Mouse (Mus musculus): Measurements from ENCODE around the gene Lmntd1. TPM values are rescaled to one million over a fixed set of nuclear protein-coding genes. Genes with fewer than 3 reads are reported as not detected.

The Lmntd1 gene
- polyA plus RNA-seq, 1 experiment from 2014 or later = 0.83 TPM

GRCm38 (mm10) chr6:145634454-145634853 is 20.3 kb upstream of the Lmntd1 start:
- Histone ChIP-seq H3K9ac (replicated peaks) (no peak overlapping the region), H3K4me2 (replicated peaks) (no peak overlapping the region), H3K9me3 (no peaks in the 10 kb centered on the region), H3K36me3 (no peaks in the 10 kb centered on the region), H3K27ac (replicated peaks) (no peak overlapping the region), H3K4me1 (no peaks in the 10 kb centered on the region), H3K4me3 (no peak overlapping the region), H3K27me3 (no peaks in the 10 kb centered on the region)
- no peak for ATAC-seq (replicated peaks)
- 85% methylated on average over 2 of the region's 2 CpGs for WGBS

- no peak for ATAC-seq (replicated peaks)
- no peaks in the 10 kb centered on the region for H3K27me3 ChIP-seq
- H3K36me3 ChIP-seq = no peaks in the 10 kb centered on the region
- no peak overlapping the region for H3K4me2 ChIP-seq (replicated peaks)
- 59% methylated on average over 6 of the region's 6 CpGs for WGBS
- H3K4me1 ChIP-seq = no peaks in the 10 kb centered on the region
- H3K9ac ChIP-seq (replicated peaks) = no peak overlapping the region
- no peaks in the 10 kb centered on the region for H3K9me3 ChIP-seq
- H3K27ac ChIP-seq (replicated peaks) = no peak overlapping the region
- H3K4me3 ChIP-seq = no peak overlapping the region
Measured at GRCm38 (mm10) chr6:145630269-145630668, 16.1 kb upstream of the Lmntd1 start.

DNA sequence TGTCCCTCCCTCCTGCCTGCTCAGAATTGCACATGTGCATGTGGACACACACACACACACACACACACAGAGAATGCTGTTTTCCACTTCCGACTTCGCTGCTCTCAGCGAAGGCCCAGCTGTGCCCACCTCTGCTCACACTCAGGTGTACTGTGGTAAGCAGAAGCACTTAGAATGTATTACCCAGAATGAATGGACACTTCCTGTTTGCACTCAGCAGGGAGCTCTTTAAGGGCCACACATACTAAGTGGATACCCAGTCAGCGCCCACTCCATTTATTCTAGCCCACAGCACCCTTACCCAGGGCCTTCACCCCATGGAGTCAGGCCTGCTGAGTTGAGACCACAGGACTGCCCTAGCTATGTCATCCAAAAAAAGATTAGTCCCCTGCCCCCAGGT is 9.0 kb upstream of the Lmntd1 start:
- no peak overlapping the region for H3K9ac ChIP-seq (replicated peaks)
- H3K4me3 ChIP-seq = no peak overlapping the region
- no peaks in the 10 kb centered on the region for H3K36me3 ChIP-seq
- no peak overlapping the region for H3K4me2 ChIP-seq (replicated peaks)
- 88% methylated on average over 4 of the region's 4 CpGs for whole genome bisulfite sequencing
- no peaks in the 10 kb centered on the region for H3K27me3 ChIP-seq
- no peaks in the 10 kb centered on the region for H3K9me3 ChIP-seq
- no peaks in the 10 kb centered on the region for H3K4me1 ChIP-seq
- no peak for ATAC-seq (replicated peaks)
- H3K27ac ChIP-seq (replicated peaks) = no peak overlapping the region

GRCm38 (mm10) chr6:145616402-145617229 is 2.5 kb upstream of the Lmntd1 start:
- no peaks in the 10 kb centered on the region for H3K27me3 ChIP-seq
- no peaks in the 10 kb centered on the region for H3K9me3 ChIP-seq
- ATAC-seq (replicated peaks) = no peak
- H3K9ac ChIP-seq (replicated peaks) = no peak overlapping the region
- no peak overlapping the region for H3K4me3 ChIP-seq
- no peaks in the 10 kb centered on the region for H3K4me1 ChIP-seq
- 89% methylated on average over 5 of the region's 5 CpGs for WGBS
- no peaks in the 10 kb centered on the region for H3K36me3 ChIP-seq
- no peak overlapping the region for H3K4me2 ChIP-seq (replicated peaks)
- no peak overlapping the region for H3K27ac ChIP-seq (replicated peaks)

DNA sequence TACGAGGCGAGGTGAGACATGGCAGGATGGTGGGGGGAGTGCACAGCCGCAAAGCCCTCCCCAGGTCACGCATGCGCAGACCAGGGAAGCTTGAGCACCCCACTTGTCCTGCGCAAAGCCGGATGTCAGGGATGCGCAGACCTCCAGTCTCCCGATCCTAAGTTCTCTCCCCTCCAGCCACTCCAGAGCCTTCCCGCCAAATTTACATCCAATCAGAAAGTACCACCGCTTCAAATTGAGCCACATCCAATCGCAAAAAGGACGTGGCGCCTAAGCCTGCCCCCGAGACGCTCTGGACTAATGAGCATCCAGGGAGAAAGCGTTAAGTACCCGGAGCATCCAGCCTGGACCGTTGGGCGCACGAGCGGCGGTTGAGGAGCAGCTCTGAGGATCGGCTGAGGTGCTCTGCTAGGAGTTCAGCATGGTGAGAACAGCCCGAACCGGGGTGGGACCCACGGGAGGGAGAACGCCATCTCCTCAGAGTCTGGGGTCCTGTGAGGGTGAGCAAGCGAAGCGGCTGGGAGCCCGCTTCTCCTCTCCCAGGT is 1.6 kb upstream of the Lmntd1 start, which contains the start of gene Tuba3b:
Gene Tuba3b, plus strand, starts transcription at position 92 of the 545 bp plus-strand sequence.
- H3K4me3 ChIP-seq = no peak within 1 kb of the TSS
- no peaks in the 10 kb centered on the region for H3K36me3 ChIP-seq
- H3K4me1 ChIP-seq = no peaks in the 10 kb centered on the region
- no peak within 1 kb of the TSS for H3K27ac ChIP-seq (replicated peaks)
- no peaks in the 10 kb centered on the region for H3K27me3 ChIP-seq
- no peak within 1 kb of the TSS for H3K4me2 ChIP-seq (replicated peaks)
- ATAC-seq (replicated peaks) = no peak
- H3K9ac ChIP-seq (replicated peaks) = no peak within 1 kb of the TSS
- no peaks in the 10 kb centered on the region for H3K9me3 ChIP-seq
- 97% methylated on average over 31 of the region's 31 CpGs for WGBS

GRCm38 (mm10) chr6:145612611-145613010 is 1.5 kb downstream of the Lmntd1 start:
- Histone ChIP-seq H3K4me2 (replicated peaks) (no peak overlapping the region), H3K27ac (replicated peaks) (no peak overlapping the region), H3K27me3 (no peaks in the 10 kb centered on the region), H3K9me3 (no peaks in the 10 kb centered on the region), H3K36me3 (no peaks in the 10 kb centered on the region), H3K4me1 (no peaks in the 10 kb centered on the region), H3K9ac (replicated peaks) (no peak overlapping the region), H3K4me3 (no peak overlapping the region)
- WGBS = 83% methylated on average over 3 of the region's 3 CpGs
- ATAC-seq (replicated peaks) = no peak

DNA sequence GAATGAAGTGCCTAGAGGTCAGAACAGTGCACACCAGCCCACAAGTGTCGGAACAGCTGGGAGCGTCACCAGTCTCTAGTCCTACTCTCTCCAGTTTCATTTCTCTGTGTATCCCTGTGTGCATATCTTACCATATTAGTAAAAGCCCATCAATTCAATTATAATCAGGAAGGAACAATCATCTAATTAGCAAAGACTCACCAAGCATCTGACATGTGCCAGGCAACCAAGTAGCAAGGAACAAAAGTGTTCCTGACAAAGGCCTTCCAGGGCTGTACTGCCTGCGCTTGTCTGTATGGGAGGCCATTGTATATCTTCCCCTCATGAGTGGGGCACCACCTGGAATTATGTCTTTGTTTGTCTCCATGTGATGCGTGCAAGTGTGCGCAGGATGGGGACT is 3.2 kb downstream of the Lmntd1 start:
- Histone ChIP-seq H3K4me3 (no peak overlapping the region), H3K9me3 (no peaks in the 10 kb centered on the region), H3K4me1 (no peaks in the 10 kb centered on the region), H3K27ac (replicated peaks) (no peak overlapping the region), H3K9ac (replicated peaks) (no peak overlapping the region), H3K27me3 (no peaks in the 10 kb centered on the region), H3K36me3 (no peaks in the 10 kb centered on the region), H3K4me2 (replicated peaks) (no peak overlapping the region)
- WGBS = 66% methylated on average over 5 of the region's 5 CpGs
- no peak for ATAC-seq (replicated peaks)

DNA sequence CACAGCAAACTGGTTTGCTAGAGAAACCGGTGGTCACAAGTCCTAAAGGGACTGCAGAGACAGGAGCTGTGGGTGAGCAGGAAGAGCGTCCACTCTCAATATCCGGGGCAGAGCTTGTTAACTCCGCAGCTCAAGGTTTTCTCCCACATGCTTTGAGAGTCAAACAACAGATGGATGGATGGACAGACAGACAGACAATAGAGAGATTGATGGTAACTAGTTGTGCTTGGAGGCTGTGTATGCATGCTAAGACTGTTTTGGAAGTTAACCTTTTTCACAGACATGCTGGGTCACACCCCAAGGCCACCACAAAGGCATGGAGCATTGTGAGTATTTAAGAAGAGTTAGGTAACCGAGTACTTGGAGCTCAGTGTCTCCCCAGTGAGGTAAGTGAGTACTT is 5.4 kb downstream of the Lmntd1 start:
- Histone ChIP-seq H3K4me2 (replicated peaks) (no peak overlapping the region), H3K36me3 (no peaks in the 10 kb centered on the region), H3K9me3 (no peaks in the 10 kb centered on the region), H3K4me3 (no peak overlapping the region), H3K27me3 (no peaks in the 10 kb centered on the region), H3K4me1 (0 out of 2 replicates have a peak, but pooled peaks cover 2% of the 10 kb centered on the region), H3K9ac (replicated peaks) (no peak overlapping the region), H3K27ac (replicated peaks) (no peak overlapping the region)
- 88% methylated on average over 5 of the region's 5 CpGs for WGBS
- ATAC-seq (replicated peaks) = no peak

DNA sequence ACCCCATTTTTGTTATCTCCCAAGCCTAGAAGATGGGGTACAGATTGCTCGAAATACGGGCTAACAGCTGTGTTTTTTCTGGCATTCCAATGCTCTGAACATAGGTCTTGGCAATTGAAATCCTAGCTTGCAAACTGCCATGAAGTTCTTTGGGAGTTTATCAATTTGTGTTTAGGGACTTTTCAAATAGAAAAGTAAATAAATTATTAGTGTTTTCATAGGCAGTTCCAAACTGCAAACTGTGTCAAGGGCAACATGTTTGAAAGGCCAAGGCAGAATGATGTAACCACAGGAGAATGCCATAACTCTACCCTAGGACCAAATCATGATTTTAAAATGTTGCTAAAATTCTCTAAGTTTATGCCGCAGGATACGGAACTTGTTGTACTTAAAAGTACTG is 6.4 kb downstream of the Lmntd1 start:
- 90% methylated on average over 4 of the region's 4 CpGs for WGBS
- Histone ChIP-seq H3K9ac (replicated peaks) (no peak overlapping the region), H3K27ac (replicated peaks) (no peak overlapping the region)

GRCm38 (mm10) chr6:145605203-145605602 is 8.9 kb downstream of the Lmntd1 start:
- ATAC-seq (replicated peaks) = no peak
- Histone ChIP-seq H3K36me3 (no peaks in the 10 kb centered on the region), H3K27ac (replicated peaks) (no peak overlapping the region), H3K4me1 (0 out of 2 replicates have a peak, but pooled peaks cover 2% of the 10 kb centered on the region), H3K9me3 (no peaks in the 10 kb centered on the region), H3K9ac (replicated peaks) (no peak overlapping the region), H3K4me2 (replicated peaks) (no peak overlapping the region), H3K4me3 (no peak overlapping the region), H3K27me3 (no peaks in the 10 kb centered on the region)
- 34% methylated on average over 3 of the region's 3 CpGs for WGBS

More for the DNA sequence above, 6.4 kb downstream of the Lmntd1 start:
- no peaks in the 10 kb centered on the region for H3K9me3 ChIP-seq
- H3K36me3 ChIP-seq = no peaks in the 10 kb centered on the region
- 0 out of 2 replicates have a peak, but pooled peaks cover 2% of the 10 kb centered on the region for H3K4me1 ChIP-seq
- no peak overlapping the region for H3K4me2 ChIP-seq (replicated peaks)
- no peaks in the 10 kb centered on the region for H3K27me3 ChIP-seq
- no peak overlapping the region for H3K4me3 ChIP-seq
- ATAC-seq (replicated peaks) = no peak

DNA sequence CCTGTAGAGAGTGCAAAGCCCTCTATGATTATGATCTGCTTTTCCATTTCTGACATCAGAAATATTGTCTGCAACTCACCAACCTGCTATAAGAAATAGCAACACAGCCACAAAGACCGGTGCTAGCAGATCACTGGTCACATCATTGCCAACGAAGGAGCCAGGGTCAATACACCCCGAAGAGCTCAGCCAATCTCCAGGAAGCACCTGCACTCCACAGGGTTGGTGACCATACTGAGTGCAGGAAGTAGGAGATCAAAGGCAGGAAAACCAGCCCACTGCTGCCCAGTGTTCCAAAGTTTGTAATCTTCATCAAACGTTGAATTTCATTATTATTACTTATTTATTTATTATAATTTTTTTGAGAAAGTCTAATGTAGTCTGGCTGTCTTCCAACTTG is 9.5 kb downstream of the Lmntd1 start:
- Histone ChIP-seq H3K36me3 (no peaks in the 10 kb centered on the region), H3K27ac (replicated peaks) (peak overlapping the region; percentile 29; the same call in 1 of the 2 replicates), H3K9ac (replicated peaks) (no peak overlapping the region), H3K4me1 (0 out of 2 replicates have a peak, but pooled peaks cover 2% of the 10 kb centered on the region), H3K9me3 (no peaks in the 10 kb centered on the region), H3K27me3 (no peaks in the 10 kb centered on the region), H3K4me2 (replicated peaks) (no peak overlapping the region), H3K4me3 (no peak overlapping the region)
- ATAC-seq (replicated peaks) = no peak
- 84% methylated on average over 4 of the region's 4 CpGs for WGBS

GRCm38 (mm10) chr6:145604126-145604525 is 10.0 kb downstream of the Lmntd1 start:
- H3K27ac ChIP-seq (replicated peaks) = peak overlapping the region; percentile 29; the same call in 1 of the 2 replicates
- 9% methylated on average over 2 of the region's 2 CpGs for WGBS
- H3K36me3 ChIP-seq = no peaks in the 10 kb centered on the region
- no peaks in the 10 kb centered on the region for H3K27me3 ChIP-seq
- no peaks in the 10 kb centered on the region for H3K9me3 ChIP-seq
- no peak overlapping the region for H3K4me3 ChIP-seq
- no peak overlapping the region for H3K4me2 ChIP-seq (replicated peaks)
- H3K4me1 ChIP-seq = peaks cover 6% of the 10 kb centered on the region
- ATAC-seq (replicated peaks) = no peak
- H3K9ac ChIP-seq (replicated peaks) = no peak overlapping the region
